In the genomic region with DNA sequence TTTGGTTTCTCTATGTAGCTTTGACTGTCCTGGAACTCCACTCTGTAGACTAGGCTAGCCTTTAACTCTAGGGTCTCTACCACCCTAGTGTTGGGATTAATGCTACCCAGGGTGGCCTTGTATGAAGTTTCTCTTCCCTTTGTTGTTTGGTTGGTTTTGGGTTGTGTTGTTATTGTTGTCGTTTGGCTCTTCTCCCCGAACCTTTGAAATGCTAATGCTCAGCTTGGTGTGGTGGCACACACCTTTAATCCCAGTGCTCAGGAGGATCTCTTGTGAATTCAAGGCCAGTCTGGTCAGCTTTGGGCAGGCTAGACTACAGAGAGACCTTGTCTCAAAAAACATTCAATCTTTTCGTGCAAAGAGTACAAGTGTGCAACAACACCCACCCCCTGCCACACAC, we compare ENCODE assay signal across 18 mouse cellular contexts. TPM values are rescaled to one million over a fixed set of nuclear protein-coding genes. Genes with fewer than 3 reads are reported as not detected.
DNase-seq lines count a peak whose midpoint lies in the region; ATAC-seq and TF ChIP-seq lines count a peak whose summit lies in the region.
"Had no signal": no experiment of that assay in that cellular context is flagged by ENCODE, and none has a peak within 500 bp of the region (broad histone marks: within the 10 kb centered on the region; RNA-seq: fewer than 3 reads in every experiment).

No protein-coding gene starts in this region.

- no peak overlapping the region for H3K27ac ChIP-seq in liver, embryonic 11.5 days (ENCODE audit: low read depth, low read length)
- H3K27ac ChIP-seq: embryonic facial prominence, embryonic 10.5 days; embryonic facial prominence, embryonic 12.5 days; forebrain, embryonic 13.5 days; forebrain, embryonic 15.5 days had no signal

- no peak for ATAC-seq in liver, embryonic 11.5 days (replicated peaks; ENCODE audit: low FRiP score)
- ATAC-seq: forebrain, embryonic 13.5 days; forebrain, embryonic 15.5 days; forebrain, postnatal 0 days had no signal

- H3K27me3 ChIP-seq in E14TG2a.4 (ENCODE audit: insufficient read depth, low read length), result no peaks in the 10 kb centered on the region
- no peaks in the 10 kb centered on the region for H3K27me3 ChIP-seq in liver, embryonic 11.5 days (replicated peaks; ENCODE audit: control insufficient read depth, insufficient read depth, low read length)
- H3K27me3 ChIP-seq: embryonic facial prominence, embryonic 12.5 days; forebrain, embryonic 13.5 days; forebrain, embryonic 15.5 days had no signal

- no peak overlapping the region for H3K9ac ChIP-seq in liver, embryonic 11.5 days (ENCODE audit: low read depth, low read length)
- H3K9ac ChIP-seq: embryonic facial prominence, embryonic 12.5 days; forebrain, embryonic 13.5 days; forebrain, embryonic 15.5 days; forebrain, postnatal 0 days had no signal

- H3K36me3 ChIP-seq in E14TG2a.4 (ENCODE audit: insufficient read depth, low read length), result peaks cover 80% of the 10 kb centered on the region
- peaks cover 61% of the 10 kb centered on the region for H3K36me3 ChIP-seq in liver, embryonic 11.5 days (ENCODE audit: control insufficient read depth, insufficient read depth, low read length)

- TF ChIP-seq CTCF in E14TG2a.4 (conservative IDR thresholded peaks at IDR 0.05; ENCODE audit: low read length), result no peak

- H3K9me3 ChIP-seq in E14TG2a.4 (ENCODE audit: low read length), result no peaks in the 10 kb centered on the region
- H3K9me3 ChIP-seq in liver, embryonic 11.5 days (ENCODE audit: control insufficient read depth, low read length), result no peaks in the 10 kb centered on the region
- H3K9me3 ChIP-seq: embryonic facial prominence, embryonic 10.5 days; embryonic facial prominence, embryonic 12.5 days; forebrain, embryonic 13.5 days; forebrain, embryonic 15.5 days had no signal

- peak; percentile 59 for DNase-seq in ES-CJ7 (ENCODE audit: low read depth, low spot score)
- peak; percentile 60 for DNase-seq in ZHBTc4 (ENCODE audit: low read depth, low spot score)
- DNase-seq in liver, embryonic 11.5 days (ENCODE audit: low spot score), result no peak
- no peak for DNase-seq in kidney, postnatal 25 days
- DNase-seq: adrenal gland, adult 8-10 months; adrenal gland, postnatal 14 days; adrenal gland, postnatal 36 days; cerebellum, adult 11-12 months; cerebellum, adult 2 months; cerebellum, adult 9-10 months; cerebellum, postnatal 10 days; cerebellum, postnatal 25 days; forebrain, postnatal 0 days had no signal

- 87% methylated on average over 3 of the region's 3 CpGs for WGBS in liver, embryonic 11.5 days

- H3K4me3 ChIP-seq in E14TG2a.4 (replicated peaks; ENCODE audit: low read length), result peak overlapping the region; percentile 26; the same call in 1 of the 2 replicates
- H3K4me3 ChIP-seq in liver, embryonic 11.5 days (ENCODE audit: low read depth, low read length), result no peak overlapping the region
- H3K4me3 ChIP-seq: embryonic facial prominence, embryonic 10.5 days; embryonic facial prominence, embryonic 12.5 days; forebrain, embryonic 13.5 days; forebrain, embryonic 15.5 days had no signal

- no peak overlapping the region for H3K4me2 ChIP-seq in liver, embryonic 11.5 days
- H3K4me2 ChIP-seq: embryonic facial prominence, embryonic 12.5 days; forebrain, embryonic 13.5 days; forebrain, embryonic 15.5 days had no signal

- H3K4me1 ChIP-seq in E14TG2a.4 (replicated peaks; ENCODE audit: low read depth, low read length), result peaks cover 80% of the 10 kb centered on the region
- peaks cover 4% of the 10 kb centered on the region for H3K4me1 ChIP-seq in liver, embryonic 11.5 days (replicated peaks; ENCODE audit: control insufficient read depth, insufficient read depth, low read length)

RNA-seq across cellular contexts. Expression of a gene that starts 4.0 kb away (rescaled TPM):
- 53.3 and 59.4 TPM in 2 replicates for polyA plus RNA-seq in liver, embryonic 11.5 days (2014; fragmentation: Nextera tagmentation; extraction: Ambion mirVana)

RNA-seq across cellular contexts. Expression of a gene that starts 4.8 kb away (rescaled TPM):
- 0.18 and 0.21 TPM in 2 replicates for polyA plus RNA-seq in liver, embryonic 11.5 days (2014; fragmentation: Nextera tagmentation; extraction: Ambion mirVana)

RNA-seq across cellular contexts. Expression of a gene that starts 15.7 kb away (rescaled TPM):
- polyA plus RNA-seq in liver, embryonic 11.5 days (2014; fragmentation: Nextera tagmentation; extraction: Ambion mirVana), result 17.0 and 17.8 TPM in 2 replicates

RNA-seq across cellular contexts. Expression of a gene that starts 29.1 kb away (rescaled TPM):
- 8.4 and 8.9 TPM in 2 replicates for polyA plus RNA-seq in liver, embryonic 11.5 days (2014; fragmentation: Nextera tagmentation; extraction: Ambion mirVana)

RNA-seq across cellular contexts. Expression of a gene that starts 34.6 kb away (rescaled TPM):
- 9.1 and 9.4 TPM in 2 replicates for polyA plus RNA-seq in liver, embryonic 11.5 days (2014; fragmentation: Nextera tagmentation; extraction: Ambion mirVana)

Comparison
In these comparisons a context has a peak if more than half of its experiments do, and no peak if none do; other contexts are left out.
1. DNase-seq: peak in ES-CJ7 (single experiment) and ZHBTc4 (single experiment); none in liver, embryonic 11.5 days (single experiment) and kidney, postnatal 25 days (0 of 2).